Mouse (Mus musculus): ENCODE measurements at regions not wholly inside any gene's neighbourhood (a gene's known extent, or its start where the extent isn't known, plus 50 kb on each side); places are given as distances from the start of the nearest gene placed in this dataset.

GRCm38 (mm10) chr15:88202736-88203135, 397.4 kb upstream of the Zdhhc25 start:
- TF ChIP-seq CTCF (IDR thresholded peaks at IDR 0.05; ENCODE audit: borderline replicate concordance, extremely low read depth, insufficient read depth, insufficient read length) (no peak), POLR2A (IDR thresholded peaks at IDR 0.05; ENCODE audit: borderline replicate concordance, extremely low read depth, insufficient read depth, insufficient read length, poor library complexity, severe bottlenecking) (no peak)

Measured in brain, embryonic 14.5 days (tissue).